Mouse (Mus musculus) E14TG2a.4 (cell line): ENCODE results near the gene Tubg1.

Source experiments
- CTCF ChIP-seq: conservative IDR thresholded peaks from 2 replicates; pipeline ENCODE4 v1.5.1; 2014; ENCODE audit warnings: low read length
- NANOG ChIP-seq: IDR thresholded peaks from 2 replicates; pipeline ENCODE4 v1.6.1; 2014; ENCODE audit warnings: borderline replicate concordance, low read length, mixed read lengths
- POU5F1 ChIP-seq: IDR thresholded peaks from 2 replicates; pipeline ENCODE4 v1.6.1; 2014; ENCODE audit warnings: low read length, borderline replicate concordance

DNA sequence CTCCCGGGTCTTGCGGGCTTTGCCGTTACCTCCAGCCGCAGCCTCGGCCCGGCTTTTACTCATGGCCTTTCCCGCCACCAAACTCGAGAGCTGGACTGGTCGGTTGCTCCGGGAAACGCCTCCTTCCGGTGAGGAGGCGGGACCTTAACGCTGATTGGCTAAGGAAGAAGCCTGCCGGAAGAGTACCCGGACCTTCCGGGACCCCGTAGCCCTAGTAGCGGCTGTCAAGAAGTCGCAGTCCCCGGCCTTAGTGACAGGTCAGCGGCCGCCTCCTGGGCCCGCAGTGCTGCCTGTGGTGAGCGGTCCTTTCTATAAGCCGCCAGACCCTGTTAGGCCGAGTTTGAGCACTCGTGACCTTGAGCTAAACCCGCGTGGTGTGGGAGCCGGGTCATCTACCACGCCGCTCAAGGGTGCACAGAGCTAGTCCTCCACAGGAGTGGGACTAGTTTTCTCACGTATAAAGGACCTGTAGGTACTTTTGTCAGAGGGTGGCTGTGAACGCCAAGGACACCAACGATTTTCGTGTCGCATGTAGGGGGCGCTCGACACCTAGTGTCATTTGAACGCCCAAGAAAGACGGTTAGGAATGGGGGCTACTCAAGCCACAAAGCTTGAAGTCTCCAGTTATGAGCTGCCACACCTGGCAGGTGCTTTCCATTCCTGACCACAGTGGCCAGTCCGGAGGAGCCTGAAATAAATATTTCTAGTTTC lies 24.3 kb upstream of the Tubg1 start, which contains the start of gene Psmc3ip:
- TF ChIP-seq CTCF (peak; percentile 52), POU5F1 (no peak), NANOG (no peak)
